Mouse (Mus musculus) bone marrow, adult 2 months (tissue): Measurements from ENCODE around the gene Sfmbt1.

Experiments used
- CTCF ChIP-seq: fragments of 200-500 bp; IDR thresholded peaks from 2 replicates; pipeline ENCODE4 v1.5.1; 2011; ENCODE audit warnings: low read length, control low read depth; ENCODE audit not compliant: control insufficient read depth, insufficient read depth
- POLR2A ChIP-seq: fragments of 200-500 bp; IDR thresholded peaks from 2 replicates; pipeline ENCODE4 v1.6.1; 2011; ENCODE audit warnings: low read depth, mild to moderate bottlenecking, control low read depth, low read length, borderline replicate concordance; ENCODE audit not compliant: control insufficient read depth

DNA sequence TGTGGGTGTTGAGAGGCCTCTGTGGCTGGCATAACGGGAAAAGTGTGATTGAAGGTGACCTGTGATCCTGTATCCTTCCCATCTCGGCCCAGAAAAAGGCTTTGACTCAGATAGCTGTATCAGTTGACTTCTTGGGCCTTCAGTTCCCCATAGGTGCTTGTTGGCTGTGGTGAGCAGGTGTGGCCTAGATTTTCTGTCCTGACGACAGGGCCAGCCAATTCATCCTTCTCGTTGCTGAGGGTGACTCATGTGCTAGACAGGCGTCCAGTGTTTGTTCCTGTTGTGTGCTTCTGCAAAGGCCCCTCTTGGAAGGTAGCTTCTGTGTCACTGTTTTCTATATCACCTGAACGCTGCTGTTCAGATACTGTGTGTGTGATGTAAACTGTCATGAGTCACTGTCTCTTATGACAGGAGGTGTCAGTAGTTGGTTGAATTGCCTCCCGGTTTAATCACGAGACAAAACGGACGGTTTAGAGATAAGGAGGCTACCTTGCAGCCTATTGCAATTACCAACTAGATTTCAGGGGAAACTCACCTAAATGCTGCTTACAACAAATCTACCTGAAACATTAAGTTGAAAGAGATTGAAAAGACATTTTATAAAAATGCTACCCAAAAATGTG lies 142.3 kb downstream of the Sfmbt1 start:
- TF ChIP-seq POLR2A, result no peak
- no peak for TF ChIP-seq CTCF
